Mouse (Mus musculus): ENCODE data around the gene Odaph. TPM values are rescaled to one million over a fixed set of nuclear protein-coding genes. Genes with fewer than 3 reads are reported as not detected.
"Not testable (repeated sequence)": the region's sequence is repeated elsewhere in the genome, so short reads cannot be mapped to it uniquely, and the experiment has no call there.

Gene Odaph
- polyA plus RNA-seq (2016; fragmentation: Nextera tagmentation; extraction: Ambion mirVana) = not detected in 2 replicates

DNA sequence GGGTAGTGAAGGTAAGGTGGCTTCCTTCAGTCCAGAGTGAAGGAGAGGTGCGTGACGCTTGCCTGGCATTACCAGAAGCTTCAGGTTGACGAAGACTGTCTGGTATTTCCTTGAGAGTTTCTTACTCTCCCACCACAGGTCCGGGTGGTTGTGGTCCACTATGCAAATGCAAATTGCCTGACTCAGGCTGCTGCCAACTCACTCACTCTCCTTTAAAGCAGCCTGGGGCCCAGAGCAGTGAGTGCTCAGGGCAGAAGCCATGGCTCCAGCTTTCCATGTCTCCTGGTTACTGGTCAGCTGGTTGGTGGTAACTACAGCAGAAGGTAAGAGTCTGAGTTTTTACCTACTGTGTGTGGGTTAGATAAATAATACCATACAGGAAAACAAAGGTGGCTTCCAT lies at the start of gene Odaph:
Gene Odaph (plus strand): TSS at position 240 of the 400 bp plus-strand sequence.
- Histone ChIP-seq H3K27ac (no peak within 1 kb of the TSS), H3K4me3 (no peak within 1 kb of the TSS), H3K4me1 (no peaks in the 10 kb centered on the region), H3K9me3 (no peaks in the 10 kb centered on the region), H3K36me3 (no peaks in the 10 kb centered on the region), H3K27me3 (no peaks in the 10 kb centered on the region), H3K9ac (no peak within 1 kb of the TSS), H3K4me2 (replicated peaks) (no peak within 1 kb of the TSS)
- ATAC-seq (ENCODE audit: insufficient number of reproducible peaks, insufficient read depth, low FRiP score, low TSS enrichment) = no peak
- 76% methylated on average over 4 of the region's 4 CpGs for WGBS

DNA sequence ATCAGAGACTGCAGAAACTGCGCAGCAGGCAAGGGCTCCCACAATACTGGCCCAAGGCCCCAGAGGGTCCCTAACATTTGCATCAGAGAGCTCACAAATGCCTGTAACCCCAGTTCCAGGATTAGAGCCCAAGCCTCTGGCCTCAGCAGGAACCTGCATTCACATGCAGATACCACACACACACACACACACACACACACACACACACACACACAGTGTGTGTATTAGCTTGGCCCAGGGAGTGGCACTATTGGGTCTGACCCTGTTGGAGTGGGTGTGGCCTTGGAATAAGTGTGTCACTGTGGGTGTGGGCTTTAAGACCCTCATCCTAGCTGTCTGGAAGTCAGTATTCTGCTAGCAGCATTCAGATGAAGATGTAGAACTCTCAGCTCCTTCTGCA lies 41.7 kb upstream of the Odaph start:
- not testable (repeated sequence) for H3K4me1 ChIP-seq; H3K9ac ChIP-seq; H3K9me3 ChIP-seq; H3K27ac ChIP-seq; ATAC-seq (ENCODE audit: insufficient number of reproducible peaks, insufficient read depth, low FRiP score, low TSS enrichment); H3K27me3 ChIP-seq; H3K4me2 ChIP-seq (replicated peaks); H3K4me3 ChIP-seq
- H3K36me3 ChIP-seq = peaks cover 32% of the 10 kb centered on the region
- WGBS = 46% methylated on average over 1 of the region's 1 CpGs

DNA sequence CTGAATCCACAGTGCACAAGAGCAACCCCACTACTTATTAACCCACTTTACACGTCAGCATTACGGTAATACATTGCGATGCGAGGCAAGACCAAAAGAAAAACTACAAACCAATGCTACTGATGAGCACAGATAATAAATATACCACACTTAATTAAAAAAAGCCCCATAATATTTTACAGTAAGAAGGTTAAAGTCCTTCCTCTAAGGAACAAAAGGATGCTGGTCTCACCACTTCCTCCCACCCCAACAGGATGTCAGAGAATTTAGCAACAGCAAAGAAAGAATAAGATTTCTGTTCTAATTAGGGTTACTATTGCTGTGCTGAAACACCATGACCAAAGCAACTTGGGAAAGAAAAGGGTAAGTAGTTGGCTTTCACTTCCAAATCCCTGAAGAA lies 40.3 kb upstream of the Odaph start:
- Histone ChIP-seq H3K4me1 (no peaks in the 10 kb centered on the region), H3K4me3 (no peak overlapping the region), H3K27ac (no peak overlapping the region), H3K4me2 (replicated peaks) (no peak overlapping the region), H3K36me3 (peaks cover 34% of the 10 kb centered on the region), H3K9ac (no peak overlapping the region), H3K9me3 (no peaks in the 10 kb centered on the region), H3K27me3 (no peaks in the 10 kb centered on the region)
- WGBS = 93% methylated on average over 4 of the region's 4 CpGs
- ATAC-seq (ENCODE audit: insufficient number of reproducible peaks, insufficient read depth, low FRiP score, low TSS enrichment) = no peak

DNA sequence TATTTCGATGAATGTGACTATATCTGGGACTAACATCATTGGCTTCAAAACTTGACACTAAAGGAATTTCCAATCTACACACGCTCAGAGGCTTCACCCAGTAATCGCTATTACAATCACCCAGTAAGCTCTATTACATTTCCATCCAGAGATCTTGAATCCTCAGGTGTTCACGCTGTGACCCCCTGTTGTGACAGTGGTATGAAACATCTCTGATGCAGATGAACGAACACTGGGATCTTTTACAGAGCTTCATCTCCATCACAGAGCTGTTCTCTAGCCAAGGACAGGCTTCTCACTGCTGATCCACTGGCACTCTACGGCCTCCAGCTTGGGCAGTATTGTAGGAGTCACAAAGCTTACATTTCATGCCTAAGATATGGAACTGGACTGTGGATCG lies 37.8 kb upstream of the Odaph start:
- 96% methylated on average over 7 of the region's 7 CpGs for WGBS
- peaks cover 46% of the 10 kb centered on the region for H3K36me3 ChIP-seq
- ATAC-seq (ENCODE audit: insufficient number of reproducible peaks, insufficient read depth, low FRiP score, low TSS enrichment) = no peak
- H3K9ac ChIP-seq = no peak overlapping the region
- H3K9me3 ChIP-seq = no peaks in the 10 kb centered on the region
- H3K27ac ChIP-seq = no peak overlapping the region
- H3K27me3 ChIP-seq = no peaks in the 10 kb centered on the region
- no peaks in the 10 kb centered on the region for H3K4me1 ChIP-seq
- H3K4me3 ChIP-seq = no peak overlapping the region
- no peak overlapping the region for H3K4me2 ChIP-seq (replicated peaks)

DNA sequence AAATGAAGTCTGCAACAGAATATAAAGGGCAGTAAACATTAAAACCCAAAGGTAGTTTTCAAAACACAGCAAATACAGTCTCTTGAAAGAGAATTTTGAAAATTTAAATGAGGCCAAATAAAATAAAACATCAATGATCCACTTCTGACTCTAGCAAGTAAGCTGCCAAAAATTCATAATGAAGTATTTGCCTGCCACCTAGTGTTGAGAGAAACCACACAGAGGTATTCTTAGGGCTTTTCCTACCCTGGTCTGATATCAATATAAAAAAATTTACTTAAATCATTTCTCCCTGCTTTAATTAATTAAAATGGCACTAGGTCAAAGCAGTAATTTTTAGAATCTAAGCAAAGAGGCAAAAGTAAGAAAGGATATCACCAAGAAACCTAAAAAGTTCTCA lies 35.9 kb upstream of the Odaph start:
- H3K4me1 ChIP-seq = no peaks in the 10 kb centered on the region
- no peak overlapping the region for H3K4me2 ChIP-seq (replicated peaks)
- no peak overlapping the region for H3K27ac ChIP-seq
- H3K9ac ChIP-seq = no peak overlapping the region
- H3K27me3 ChIP-seq = no peaks in the 10 kb centered on the region
- H3K9me3 ChIP-seq = no peaks in the 10 kb centered on the region
- H3K36me3 ChIP-seq = peaks cover 50% of the 10 kb centered on the region
- no peak for ATAC-seq (ENCODE audit: insufficient number of reproducible peaks, insufficient read depth, low FRiP score, low TSS enrichment)
- no peak overlapping the region for H3K4me3 ChIP-seq

DNA sequence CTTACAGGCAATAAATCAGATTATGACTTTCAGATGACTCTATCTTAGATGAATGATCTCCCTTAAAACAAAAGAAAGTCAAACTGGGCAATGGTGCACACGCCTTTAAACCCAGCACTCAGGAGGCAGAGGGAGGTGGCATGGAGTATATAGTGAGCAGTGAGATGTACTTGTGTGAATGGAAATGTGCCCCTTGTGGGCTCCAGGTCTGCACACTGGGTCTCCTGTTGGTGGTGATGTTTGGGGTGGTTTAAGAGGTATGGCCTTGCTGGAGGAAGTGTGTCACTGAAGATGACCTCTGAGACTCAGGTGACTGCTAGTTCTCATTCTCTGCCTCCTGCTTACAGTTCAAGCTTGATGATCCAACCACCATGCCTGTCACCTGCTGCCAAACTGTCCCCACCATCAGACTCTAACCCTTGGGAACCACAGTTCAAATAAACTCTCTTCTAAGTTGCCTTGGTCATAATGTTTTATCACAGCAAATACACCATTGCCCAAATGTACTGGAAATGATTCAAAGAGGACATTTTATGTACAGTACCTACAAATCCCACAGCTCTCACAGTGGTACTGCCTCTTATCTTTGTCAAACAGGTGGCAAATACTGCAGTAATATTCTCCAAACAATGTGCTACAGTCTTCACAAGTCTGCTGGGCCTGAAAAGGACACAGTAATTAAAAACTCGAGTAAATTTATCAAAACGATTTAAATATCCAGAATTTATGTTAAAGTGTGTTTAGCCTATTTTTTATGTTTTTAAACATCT lies 30.1 kb upstream of the Odaph start:
- WGBS = 90% methylated on average over 3 of the region's 3 CpGs
- no peak overlapping the region for H3K4me3 ChIP-seq
- ATAC-seq (ENCODE audit: insufficient number of reproducible peaks, insufficient read depth, low FRiP score, low TSS enrichment) = no peak
- no peaks in the 10 kb centered on the region for H3K27me3 ChIP-seq
- H3K4me2 ChIP-seq (replicated peaks) = no peak overlapping the region
- peaks cover 30% of the 10 kb centered on the region for H3K36me3 ChIP-seq
- H3K9ac ChIP-seq = no peak overlapping the region
- peaks cover 14% of the 10 kb centered on the region for H3K4me1 ChIP-seq
- no peak overlapping the region for H3K27ac ChIP-seq
- H3K9me3 ChIP-seq = no peaks in the 10 kb centered on the region

DNA sequence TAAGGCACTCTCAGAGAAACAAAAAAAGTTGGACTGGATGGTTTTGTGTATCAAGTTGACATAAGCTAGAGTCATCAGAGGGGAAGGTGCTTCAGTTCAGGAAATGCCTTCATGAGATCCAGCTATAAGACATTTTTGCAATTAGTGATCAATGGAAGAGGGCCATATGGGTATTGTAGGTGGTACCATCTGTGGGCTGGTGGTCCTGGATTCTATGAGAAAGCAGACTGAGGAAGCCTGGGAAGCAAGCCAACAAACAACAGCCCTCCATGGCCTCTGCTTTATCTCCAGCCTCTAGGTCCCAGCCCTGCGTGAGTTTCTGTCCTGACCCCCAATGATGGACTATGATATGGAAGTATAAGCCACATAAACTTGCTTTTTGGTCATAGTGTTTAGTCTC lies 28.2 kb upstream of the Odaph start:
- Histone ChIP-seq H3K27ac (no peak overlapping the region), H3K4me1 (peaks cover 14% of the 10 kb centered on the region), H3K9ac (no peak overlapping the region), H3K9me3 (no peaks in the 10 kb centered on the region), H3K4me3 (no peak overlapping the region), H3K36me3 (peaks cover 20% of the 10 kb centered on the region), H3K4me2 (replicated peaks) (no peak overlapping the region), H3K27me3 (no peaks in the 10 kb centered on the region)
- 94% methylated on average over 1 of the region's 1 CpGs for WGBS
- no peak for ATAC-seq (ENCODE audit: insufficient number of reproducible peaks, insufficient read depth, low FRiP score, low TSS enrichment)

DNA sequence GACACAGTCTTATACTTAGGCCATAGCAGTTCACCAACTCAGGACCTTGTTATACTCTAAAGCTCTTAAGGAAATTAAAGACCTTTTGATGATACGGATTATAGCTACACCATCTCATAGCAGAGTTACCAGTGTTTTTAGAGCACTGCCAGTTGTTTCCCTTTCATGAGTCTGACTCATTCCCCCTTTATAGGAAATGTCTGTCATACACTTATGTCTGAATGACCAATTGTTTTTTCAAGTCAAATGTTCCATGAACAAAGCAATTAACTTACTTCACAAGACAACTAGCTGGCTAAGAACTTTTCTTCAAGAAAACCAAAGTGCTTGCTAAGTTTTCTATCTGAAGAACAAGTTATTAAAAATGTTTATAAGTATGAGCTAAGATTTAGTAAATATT lies 27.3 kb upstream of the Odaph start:
- Histone ChIP-seq H3K4me2 (replicated peaks) (0 out of 2 replicates have a peak overlapping the region, but pooled peaks have one; percentile 60), H3K4me1 (peaks cover 14% of the 10 kb centered on the region), H3K27me3 (no peaks in the 10 kb centered on the region), H3K27ac (no peak overlapping the region), H3K36me3 (peaks cover 15% of the 10 kb centered on the region), H3K4me3 (no peak overlapping the region), H3K9ac (no peak overlapping the region), H3K9me3 (no peaks in the 10 kb centered on the region)
- WGBS = 85% methylated on average over 1 of the region's 1 CpGs
- ATAC-seq (ENCODE audit: insufficient number of reproducible peaks, insufficient read depth, low FRiP score, low TSS enrichment) = no peak

DNA sequence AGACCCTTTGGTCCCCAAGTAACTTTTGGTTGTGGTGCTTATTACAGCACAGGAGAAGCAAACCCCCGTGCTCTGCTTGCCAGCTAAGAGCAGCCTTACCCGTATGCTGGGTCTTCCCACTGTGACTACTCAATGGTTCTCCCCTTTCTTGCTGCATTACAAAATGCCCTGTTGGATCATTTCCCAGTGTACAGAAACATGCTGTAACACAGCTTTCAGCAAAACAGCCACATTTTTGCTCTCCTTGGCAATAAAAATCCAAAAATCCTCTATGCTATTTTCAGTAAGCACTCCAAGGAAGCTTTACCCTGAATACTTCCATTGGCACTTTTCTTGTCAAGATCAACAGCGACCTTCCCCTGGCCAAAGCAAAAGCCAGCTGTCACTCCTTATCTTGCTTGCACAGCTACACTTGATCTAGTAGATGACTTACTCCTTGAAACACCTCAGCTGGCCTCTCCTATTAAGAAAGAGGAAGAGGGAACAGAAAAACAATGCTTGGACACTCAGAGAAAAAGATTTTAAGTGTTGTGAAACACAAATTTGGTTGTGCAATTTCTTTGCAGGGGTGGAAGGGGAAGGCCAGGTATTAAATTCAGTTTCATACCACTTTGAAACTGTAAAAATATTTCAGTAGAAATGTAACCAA lies 26.5 kb upstream of the Odaph start:
- Histone ChIP-seq H3K4me3 (no peak overlapping the region), H3K27me3 (no peaks in the 10 kb centered on the region)
- 75% methylated on average over 3 of the region's 3 CpGs for WGBS

DNA sequence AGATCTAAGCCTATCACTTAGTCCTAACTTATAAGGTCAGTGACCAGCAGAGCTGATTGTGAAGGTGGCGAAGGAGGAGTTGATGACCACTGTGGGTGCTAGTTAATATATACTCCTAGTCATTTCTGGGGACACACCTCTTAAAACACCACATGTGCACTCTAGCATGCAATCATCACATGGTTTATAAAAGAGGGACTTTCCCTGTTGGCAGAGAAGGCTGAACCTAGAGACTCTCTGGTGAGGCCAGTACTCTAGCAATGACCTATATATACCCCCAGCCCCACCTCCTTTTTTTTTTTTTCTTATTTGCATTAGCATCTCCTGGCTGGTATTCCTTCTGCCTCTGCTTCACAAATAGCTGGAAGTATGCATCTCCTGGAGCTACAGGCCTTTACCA lies 25.9 kb upstream of the Odaph start:
- H3K4me1 ChIP-seq = peaks cover 14% of the 10 kb centered on the region
- 87% methylated on average over 1 of the region's 1 CpGs for WGBS
- H3K9ac ChIP-seq = peak overlapping the region; percentile 73; the same call in 1 of the 2 replicates
- ATAC-seq (ENCODE audit: insufficient number of reproducible peaks, insufficient read depth, low FRiP score, low TSS enrichment) = no peak
- no peak overlapping the region for H3K27ac ChIP-seq
- peak overlapping the region; percentile 60 for H3K4me2 ChIP-seq (replicated peaks)
- no peaks in the 10 kb centered on the region for H3K9me3 ChIP-seq
- no peaks in the 10 kb centered on the region for H3K27me3 ChIP-seq
- H3K36me3 ChIP-seq = peaks cover 10% of the 10 kb centered on the region
- H3K4me3 ChIP-seq = peak overlapping the region; percentile 71

More for the DNA sequence above, 26.5 kb upstream of the Odaph start:
- no peaks in the 10 kb centered on the region for H3K9me3 ChIP-seq
- peak overlapping the region; percentile 45; the same call in 1 of the 2 replicates for H3K9ac ChIP-seq
- peaks cover 14% of the 10 kb centered on the region for H3K4me1 ChIP-seq
- peaks cover 11% of the 10 kb centered on the region for H3K36me3 ChIP-seq
- H3K27ac ChIP-seq = no peak overlapping the region
- ATAC-seq (ENCODE audit: insufficient number of reproducible peaks, insufficient read depth, low FRiP score, low TSS enrichment) = no peak
- peak overlapping the region; percentile 60; the same call in 1 of the 2 replicates for H3K4me2 ChIP-seq (replicated peaks)

DNA sequence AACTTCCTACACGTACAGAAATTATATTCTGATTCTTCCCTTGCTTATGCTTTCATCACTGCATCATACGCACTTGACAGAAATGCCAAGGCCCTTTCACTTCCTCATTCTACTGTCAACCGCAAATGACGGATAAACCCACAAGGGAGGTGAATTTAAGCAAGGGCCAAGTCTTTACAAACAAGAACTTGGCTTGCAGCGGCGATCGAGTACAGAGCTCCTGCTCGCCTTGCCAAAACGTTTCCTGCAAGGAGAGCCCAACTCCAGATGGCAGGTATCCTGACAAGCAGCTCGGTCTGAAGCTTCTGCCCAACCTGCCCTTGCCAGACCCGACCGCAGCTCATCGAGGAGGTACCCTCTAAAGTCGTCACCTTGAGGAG lies 25.0 kb upstream of the Odaph start:
- Histone ChIP-seq H3K4me3 (peak overlapping the region; percentile 71), H3K27me3 (no peaks in the 10 kb centered on the region), H3K9ac (peak overlapping the region; percentile 73), H3K4me2 (replicated peaks) (peak overlapping the region; percentile 60), H3K9me3 (no peaks in the 10 kb centered on the region), H3K4me1 (peaks cover 14% of the 10 kb centered on the region), H3K36me3 (peaks cover 2% of the 10 kb centered on the region), H3K27ac (peak overlapping the region; percentile 98)
- ATAC-seq (ENCODE audit: insufficient number of reproducible peaks, insufficient read depth, low FRiP score, low TSS enrichment) = peak; percentile 8; the same call in 1 of the 2 replicates
- WGBS = under 1% methylated on average over 14 of the region's 14 CpGs

All from embryonic facial prominence, embryonic 12.5 days (tissue).